Mouse (Mus musculus): ENCODE measurements around the gene Adcy9. TPM values are rescaled to one million over a fixed set of nuclear protein-coding genes. Genes with fewer than 3 reads are reported as not detected.

Adcy9 gene
- total and polyA plus RNA-seq, 2 experiments = 15.0 to 23.0 TPM

GRCm38 (mm10) chr16:4304176-4304922 lies 115.9 kb downstream of the Adcy9 start:
- Histone ChIP-seq H3K27me3 (ENCODE audit: control insufficient read depth, insufficient read depth, low read length) (no peaks in the 10 kb centered on the region), H3K36me3 (ENCODE audit: control insufficient read depth, insufficient read depth, low read length) (peaks cover 25% of the 10 kb centered on the region), H3K4me1 (ENCODE audit: control insufficient read depth, insufficient read depth, low read length) (peaks cover 9% of the 10 kb centered on the region; the same call in 1 of the 2 replicates), H3K79me2 (ENCODE audit: control insufficient read depth, insufficient read depth, low read length) (no peaks in the 10 kb centered on the region), H3K9ac (ENCODE audit: low read depth, low read length) (no peak overlapping the region), H3K4me3 (ENCODE audit: insufficient read depth, low read depth, low read length) (no peak overlapping the region), H3K27ac (replicated peaks; ENCODE audit: insufficient read depth, low read depth, low read length) (0 out of 2 replicates have a peak overlapping the region, but pooled peaks have one; percentile 4)
- WGBS = 39% methylated on average over 12 of the region's 12 CpGs
- peak; percentile 89 for DNase-seq (ENCODE audit: extremely low read depth, low read depth, low spot score)
- TF ChIP-seq CTCF (IDR thresholded peaks at IDR 0.05; ENCODE audit: low read depth, low read length) = peak; percentile 39
- no peak for TF ChIP-seq POLR2A (IDR thresholded peaks at IDR 0.05; ENCODE audit: extremely low read depth, insufficient read depth, low read length)

GRCm38 (mm10) chr16:4303554-4303953 lies 116.7 kb downstream of the Adcy9 start:
- 32% methylated on average over 5 of the region's 5 CpGs for WGBS
- no peak overlapping the region for H3K9ac ChIP-seq (ENCODE audit: low read depth, low read length)
- peak; percentile 89 for DNase-seq (ENCODE audit: extremely low read depth, low read depth, low spot score)
- H3K36me3 ChIP-seq (ENCODE audit: control insufficient read depth, insufficient read depth, low read length) = peaks cover 25% of the 10 kb centered on the region
- TF ChIP-seq POLR2A (IDR thresholded peaks at IDR 0.05; ENCODE audit: extremely low read depth, insufficient read depth, low read length) (no peak), CTCF (IDR thresholded peaks at IDR 0.05; ENCODE audit: low read depth, low read length) (no peak)
- H3K4me1 ChIP-seq (ENCODE audit: control insufficient read depth, insufficient read depth, low read length) = peaks cover 9% of the 10 kb centered on the region; the same call in 1 of the 2 replicates
- H3K27ac ChIP-seq (replicated peaks; ENCODE audit: insufficient read depth, low read depth, low read length) = no peak overlapping the region
- no peaks in the 10 kb centered on the region for H3K79me2 ChIP-seq (ENCODE audit: control insufficient read depth, insufficient read depth, low read length)
- H3K27me3 ChIP-seq (ENCODE audit: control insufficient read depth, insufficient read depth, low read length) = no peaks in the 10 kb centered on the region
- no peak overlapping the region for H3K4me3 ChIP-seq (ENCODE audit: insufficient read depth, low read depth, low read length)

DNA sequence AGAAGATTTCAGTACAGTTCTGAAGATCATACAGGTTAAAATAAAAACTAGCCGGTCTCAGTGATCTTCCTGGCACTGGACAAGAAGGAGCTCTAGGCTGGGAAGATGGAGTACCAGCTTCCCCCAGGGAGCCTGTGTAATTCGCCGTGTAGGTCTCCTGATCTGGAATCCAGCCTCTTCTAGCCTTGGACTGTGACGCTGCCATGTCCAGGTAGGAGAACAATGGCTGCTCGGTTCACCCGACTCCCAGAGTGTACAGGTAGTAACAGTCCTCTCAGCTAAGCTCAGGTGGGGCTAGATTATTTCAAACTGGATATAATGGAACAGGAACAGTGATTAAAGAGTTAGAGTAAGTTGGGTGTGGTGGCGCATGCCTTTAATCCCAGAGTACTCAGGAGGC lies 120.0 kb downstream of the Adcy9 start:
- DNase-seq (ENCODE audit: extremely low read depth, low read depth, low spot score) = no peak
- Histone ChIP-seq H3K27ac (replicated peaks; ENCODE audit: insufficient read depth, low read depth, low read length) (no peak overlapping the region), H3K4me3 (ENCODE audit: insufficient read depth, low read depth, low read length) (no peak overlapping the region), H3K9ac (ENCODE audit: low read depth, low read length) (no peak overlapping the region), H3K4me1 (ENCODE audit: control insufficient read depth, insufficient read depth, low read length) (peaks cover 9% of the 10 kb centered on the region; the same call in 1 of the 2 replicates), H3K27me3 (ENCODE audit: control insufficient read depth, insufficient read depth, low read length) (no peaks in the 10 kb centered on the region), H3K79me2 (ENCODE audit: control insufficient read depth, insufficient read depth, low read length) (no peaks in the 10 kb centered on the region), H3K36me3 (ENCODE audit: control insufficient read depth, insufficient read depth, low read length) (peaks cover 23% of the 10 kb centered on the region)
- TF ChIP-seq POLR2A (IDR thresholded peaks at IDR 0.05; ENCODE audit: extremely low read depth, insufficient read depth, low read length) = no peak
- no peak for TF ChIP-seq CTCF (IDR thresholded peaks at IDR 0.05; ENCODE audit: low read depth, low read length)
- WGBS = 95% methylated on average over 7 of the region's 7 CpGs

DNA sequence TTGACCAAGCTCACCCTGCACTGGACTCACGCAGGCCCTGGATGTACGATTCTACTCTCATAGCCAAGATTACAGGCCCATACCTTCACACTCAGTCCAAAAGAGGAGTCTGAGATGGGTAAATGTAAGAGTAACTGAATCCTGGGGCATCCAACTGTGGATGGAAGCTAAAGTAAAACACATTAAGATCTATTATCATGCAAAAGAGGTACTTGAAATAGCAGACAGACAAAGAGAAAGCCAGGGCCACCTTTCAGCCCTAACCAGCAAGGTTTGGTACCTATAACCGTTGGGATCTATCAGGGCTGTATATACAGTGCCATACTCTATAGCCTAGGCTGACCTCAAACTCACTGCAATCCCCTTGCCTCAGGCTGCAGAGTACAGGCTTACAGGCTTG lies 127.0 kb downstream of the Adcy9 start:
- Histone ChIP-seq H3K79me2 (ENCODE audit: control insufficient read depth, insufficient read depth, low read length) (no peaks in the 10 kb centered on the region), H3K27ac (replicated peaks; ENCODE audit: insufficient read depth, low read depth, low read length) (no peak overlapping the region), H3K4me3 (ENCODE audit: insufficient read depth, low read depth, low read length) (no peak overlapping the region), H3K4me1 (ENCODE audit: control insufficient read depth, insufficient read depth, low read length) (no peaks in the 10 kb centered on the region), H3K36me3 (ENCODE audit: control insufficient read depth, insufficient read depth, low read length) (peaks cover 14% of the 10 kb centered on the region), H3K9ac (ENCODE audit: low read depth, low read length) (no peak overlapping the region), H3K27me3 (ENCODE audit: control insufficient read depth, insufficient read depth, low read length) (no peaks in the 10 kb centered on the region)
- WGBS = 88% methylated on average over 3 of the region's 3 CpGs
- no peak for TF ChIP-seq POLR2A (IDR thresholded peaks at IDR 0.05; ENCODE audit: extremely low read depth, insufficient read depth, low read length)
- TF ChIP-seq CTCF (IDR thresholded peaks at IDR 0.05; ENCODE audit: low read depth, low read length) = no peak
- no peak for DNase-seq (ENCODE audit: extremely low read depth, low read depth, low spot score)

DNA sequence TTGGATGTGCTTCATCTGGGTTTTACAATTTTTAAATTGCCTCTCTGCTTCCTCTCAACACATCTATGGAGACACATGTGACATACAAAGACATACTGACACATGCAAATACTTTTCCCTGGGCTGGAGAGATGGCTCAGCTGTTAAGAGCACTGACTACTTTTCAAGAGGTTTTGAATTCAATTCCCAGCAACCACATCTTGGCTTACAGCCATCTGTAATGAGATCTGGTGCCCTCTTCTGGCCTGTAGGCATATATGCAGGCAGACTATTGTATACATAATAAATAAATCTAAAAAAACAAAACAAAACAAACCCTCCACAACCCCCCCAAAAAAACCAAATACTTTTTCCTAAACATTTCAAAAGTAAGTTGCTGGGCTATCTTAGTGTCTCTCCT lies 130.8 kb downstream of the Adcy9 start:
- no peak for TF ChIP-seq CTCF (IDR thresholded peaks at IDR 0.05; ENCODE audit: low read depth, low read length)
- TF ChIP-seq POLR2A (IDR thresholded peaks at IDR 0.05; ENCODE audit: extremely low read depth, insufficient read depth, low read length) = no peak
- DNase-seq (ENCODE audit: extremely low read depth, low read depth, low spot score) = peak; percentile 24
- H3K27ac ChIP-seq (replicated peaks; ENCODE audit: insufficient read depth, low read depth, low read length) = no peak overlapping the region
- no peak overlapping the region for H3K4me3 ChIP-seq (ENCODE audit: insufficient read depth, low read depth, low read length)
- H3K36me3 ChIP-seq (ENCODE audit: control insufficient read depth, insufficient read depth, low read length) = peaks cover 7% of the 10 kb centered on the region
- no peaks in the 10 kb centered on the region for H3K27me3 ChIP-seq (ENCODE audit: control insufficient read depth, insufficient read depth, low read length)
- no peak overlapping the region for H3K9ac ChIP-seq (ENCODE audit: low read depth, low read length)
- H3K79me2 ChIP-seq (ENCODE audit: control insufficient read depth, insufficient read depth, low read length) = no peaks in the 10 kb centered on the region
- no peaks in the 10 kb centered on the region for H3K4me1 ChIP-seq (ENCODE audit: control insufficient read depth, insufficient read depth, low read length)

DNA sequence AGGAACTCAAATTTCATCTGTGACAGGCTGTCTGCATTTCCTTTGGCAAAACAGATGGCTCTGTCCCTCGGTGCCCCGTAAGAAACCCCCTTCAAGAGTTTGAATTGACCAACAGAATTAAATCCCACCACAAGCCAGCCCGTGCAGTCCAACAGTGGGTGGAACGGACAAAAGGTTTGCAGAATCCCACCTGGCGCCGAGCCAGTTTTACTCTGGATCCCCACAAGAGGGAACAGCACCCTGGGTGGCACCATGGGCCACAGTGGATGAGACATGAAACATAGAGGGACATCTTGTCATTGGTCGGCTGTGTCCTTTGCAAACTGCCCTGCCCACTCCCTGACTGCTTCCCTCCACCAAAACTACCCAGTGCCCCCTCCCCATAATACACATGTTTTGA lies 133.7 kb downstream of the Adcy9 start:
- no peak overlapping the region for H3K9ac ChIP-seq (ENCODE audit: low read depth, low read length)
- H3K79me2 ChIP-seq (ENCODE audit: control insufficient read depth, insufficient read depth, low read length) = no peaks in the 10 kb centered on the region
- no peak for DNase-seq (ENCODE audit: extremely low read depth, low read depth, low spot score)
- H3K4me1 ChIP-seq (ENCODE audit: control insufficient read depth, insufficient read depth, low read length) = no peaks in the 10 kb centered on the region
- 86% methylated on average over 7 of the region's 7 CpGs for WGBS
- no peaks in the 10 kb centered on the region for H3K27me3 ChIP-seq (ENCODE audit: control insufficient read depth, insufficient read depth, low read length)
- H3K27ac ChIP-seq (replicated peaks; ENCODE audit: insufficient read depth, low read depth, low read length) = no peak overlapping the region
- peaks cover 5% of the 10 kb centered on the region; the same call in 1 of the 2 replicates for H3K36me3 ChIP-seq (ENCODE audit: control insufficient read depth, insufficient read depth, low read length)
- no peak overlapping the region for H3K4me3 ChIP-seq (ENCODE audit: insufficient read depth, low read depth, low read length)
- no peak for TF ChIP-seq POLR2A (IDR thresholded peaks at IDR 0.05; ENCODE audit: extremely low read depth, insufficient read depth, low read length)
- no peak for TF ChIP-seq CTCF (IDR thresholded peaks at IDR 0.05; ENCODE audit: low read depth, low read length)
